Mouse (Mus musculus): Measurements from ENCODE around the gene Tbx5.
A peak's percentile ranks its signal among the peaks of the same experiment; 100 is the strongest.
"Not testable (repeated sequence)": the region's sequence is repeated elsewhere in the genome, so short reads cannot be mapped to it uniquely, and the experiment has no call there.

Gene Tbx5

DNA sequence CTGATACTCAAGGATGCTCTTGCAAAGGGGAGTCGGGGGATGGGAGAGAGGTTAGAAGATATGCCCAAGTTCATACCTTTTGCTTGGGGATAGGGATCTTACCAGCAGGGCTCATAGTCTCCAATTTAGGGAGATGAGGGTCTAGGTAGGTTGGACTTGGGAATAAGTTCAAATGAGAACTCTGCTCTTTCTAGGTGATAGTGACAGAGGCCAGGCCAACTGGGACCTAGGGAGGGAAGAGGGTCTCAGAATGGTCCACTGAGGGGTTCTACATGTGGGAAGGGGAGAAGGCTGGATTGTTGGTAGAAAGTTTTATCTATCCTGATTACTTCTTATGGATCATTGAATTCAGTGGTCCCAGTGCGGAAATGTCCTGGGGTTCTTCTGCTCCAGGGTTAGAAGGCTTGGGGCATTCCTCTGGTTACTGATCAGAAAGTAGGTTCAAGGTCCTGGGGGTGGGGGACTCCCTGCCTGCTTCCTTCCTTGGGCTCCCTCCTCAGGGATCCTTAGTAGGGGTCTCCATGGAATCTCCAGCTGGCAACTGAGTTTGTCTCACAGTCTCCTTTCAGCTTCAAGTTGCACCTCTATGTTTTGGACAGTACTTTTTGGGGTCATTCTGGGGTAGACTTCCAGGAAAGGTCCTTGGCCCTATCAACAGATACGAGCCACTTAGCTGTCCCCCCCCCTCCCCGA, 10.4 kb downstream of the Tbx5 start:
- no peak for DNase-seq (ENCODE audit: low spot score)

GRCm38 (mm10) chr5:119843394-119843777, 10.9 kb downstream of the Tbx5 start:
- DNase-seq (ENCODE audit: low spot score): no peak

GRCm38 (mm10) chr5:119844366-119844765, 11.9 kb downstream of the Tbx5 start:
- no peak for DNase-seq (ENCODE audit: low spot score)

DNA sequence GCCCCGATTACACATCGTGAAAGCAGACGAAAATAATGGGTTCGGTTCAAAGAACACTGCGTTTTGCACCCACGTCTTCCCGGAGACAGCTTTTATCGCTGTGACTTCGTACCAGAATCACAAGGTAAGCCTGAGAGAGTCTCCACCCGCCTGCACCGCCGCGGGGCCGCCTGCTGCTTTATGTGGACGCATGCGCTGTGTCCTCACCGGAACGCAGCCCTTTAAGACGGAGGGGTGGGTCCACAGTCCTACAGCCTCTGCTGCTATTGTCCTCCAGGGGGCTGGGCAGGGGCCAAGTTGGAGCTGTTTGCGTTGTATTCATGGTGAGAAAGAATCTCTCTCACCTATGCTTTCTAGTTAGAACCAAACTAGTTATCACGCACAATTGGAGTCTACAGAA, 12.5 kb downstream of the Tbx5 start:
- no peak for DNase-seq (ENCODE audit: low spot score)

DNA sequence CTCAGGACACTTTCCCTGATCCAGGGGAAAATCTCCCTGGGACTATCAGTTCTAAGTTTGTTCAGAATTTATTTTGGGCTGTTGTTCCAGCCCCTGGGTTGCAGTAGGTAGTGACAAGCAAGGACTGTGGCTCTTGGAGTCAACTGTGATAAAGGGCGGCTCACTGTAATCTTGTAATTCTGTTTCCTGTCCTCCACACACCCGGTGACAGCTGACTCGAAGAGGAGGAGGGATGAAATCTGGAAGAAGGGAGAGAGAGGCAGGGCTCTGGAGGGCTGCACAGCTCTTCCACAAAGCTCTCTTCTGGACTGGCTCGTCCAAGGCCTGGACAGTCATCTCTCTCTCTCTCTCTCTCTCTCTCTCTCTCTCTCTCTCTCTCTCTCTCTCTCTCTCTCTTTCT, 24.6 kb downstream of the Tbx5 start:
- no peak for DNase-seq (ENCODE audit: low spot score)

GRCm38 (mm10) chr5:119861301-119861700, 28.8 kb downstream of the Tbx5 start:
- DNase-seq (ENCODE audit: low spot score): no peak

DNA sequence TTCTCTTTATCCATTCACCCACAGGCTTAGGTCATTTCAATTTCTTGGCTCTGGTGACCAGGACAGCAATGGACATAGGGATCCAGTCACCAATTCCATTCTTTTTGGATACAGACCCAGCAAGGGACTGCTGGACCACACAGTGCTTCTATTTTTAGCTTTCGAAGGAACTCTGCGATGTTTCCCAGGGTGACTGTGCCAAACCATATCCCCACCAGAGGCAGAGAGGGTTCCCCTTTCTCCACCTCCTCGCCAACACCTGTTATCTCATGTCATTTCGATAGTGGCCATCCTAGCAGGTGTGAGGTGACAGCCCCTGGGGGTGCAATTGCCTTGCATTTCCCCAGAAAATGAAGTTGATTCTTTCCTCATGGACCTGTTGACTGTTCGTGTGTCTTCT, 30.0 kb downstream of the Tbx5 start:
- no peak for DNase-seq (ENCODE audit: low spot score)

DNA sequence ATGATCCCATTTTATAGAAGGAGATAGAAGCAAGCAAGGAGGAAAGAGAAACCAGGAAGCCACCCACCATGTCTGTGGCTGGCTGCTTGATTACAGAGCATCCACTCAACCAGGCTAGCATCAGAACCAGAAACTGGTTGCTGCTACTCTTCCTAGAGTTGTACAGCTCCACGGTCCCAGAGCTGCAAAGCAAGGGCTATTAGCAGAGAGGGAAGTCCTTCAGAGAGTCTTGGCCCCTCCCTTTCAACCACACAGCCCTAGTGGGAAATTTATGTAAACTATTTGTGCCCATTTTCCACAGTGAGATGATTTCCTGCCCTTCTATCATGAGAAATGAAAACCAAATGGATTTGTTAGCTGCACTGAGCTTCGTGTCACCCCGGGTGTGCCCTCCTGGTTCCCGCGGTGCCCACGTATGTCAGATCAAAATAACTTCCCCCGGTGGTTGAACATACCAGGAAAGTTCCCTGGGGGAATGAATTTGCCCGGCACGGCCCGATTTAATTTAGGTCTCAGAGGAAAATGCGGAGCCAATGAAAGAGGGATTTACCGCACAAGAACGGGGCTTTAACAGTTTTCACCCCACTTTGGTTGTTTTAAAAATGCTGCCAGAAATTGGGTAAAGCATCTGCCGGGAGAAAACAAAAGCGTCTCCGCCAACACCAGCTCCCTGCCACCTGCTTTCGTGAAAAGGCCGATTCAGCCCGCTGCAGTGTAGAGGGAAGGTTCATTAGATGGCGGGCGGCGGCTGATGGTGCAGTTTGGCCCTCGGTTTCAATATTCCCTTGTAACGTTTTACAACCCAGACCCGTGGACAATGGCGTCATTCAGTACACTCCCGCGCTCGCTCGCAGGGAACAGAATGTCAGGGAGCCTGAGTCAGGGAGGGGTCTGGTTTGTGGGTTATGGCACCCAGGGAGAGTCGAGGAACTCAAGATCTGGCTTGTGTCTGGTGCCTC, 34.1 kb downstream of the Tbx5 start:
- DNase-seq (ENCODE audit: low spot score): peak; percentile 35

GRCm38 (mm10) chr5:119867986-119868385, 35.5 kb downstream of the Tbx5 start:
- no peak for DNase-seq (ENCODE audit: low spot score)

GRCm38 (mm10) chr5:119875421-119875820, 43.0 kb downstream of the Tbx5 start:
- DNase-seq (ENCODE audit: low spot score): no peak

- no peak for DNase-seq (ENCODE audit: low spot score)
Measured at GRCm38 (mm10) chr5:119877185-119877584, 44.7 kb downstream of the Tbx5 start.

- no peak for DNase-seq (ENCODE audit: low spot score)
Measured at GRCm38 (mm10) chr5:119885595-119885994, 53.1 kb downstream of the Tbx5 start.

GRCm38 (mm10) chr5:119887381-119887780, 54.9 kb downstream of the Tbx5 start:
- DNase-seq (ENCODE audit: low spot score): no peak

- no peak for DNase-seq (ENCODE audit: low spot score)
Measured at GRCm38 (mm10) chr5:119891960-119892359, 59.5 kb downstream of the Tbx5 start.

GRCm38 (mm10) chr5:119893060-119893459, 60.6 kb downstream of the Tbx5 start:
- DNase-seq (ENCODE audit: low spot score): no peak

- no peak for DNase-seq (ENCODE audit: low spot score)
Measured at GRCm38 (mm10) chr5:119896605-119897004, 64.1 kb downstream of the Tbx5 start.

GRCm38 (mm10) chr5:119916551-119917171, 84.2 kb downstream of the Tbx5 start:
- DNase-seq (ENCODE audit: low spot score): peak; percentile 61

DNA sequence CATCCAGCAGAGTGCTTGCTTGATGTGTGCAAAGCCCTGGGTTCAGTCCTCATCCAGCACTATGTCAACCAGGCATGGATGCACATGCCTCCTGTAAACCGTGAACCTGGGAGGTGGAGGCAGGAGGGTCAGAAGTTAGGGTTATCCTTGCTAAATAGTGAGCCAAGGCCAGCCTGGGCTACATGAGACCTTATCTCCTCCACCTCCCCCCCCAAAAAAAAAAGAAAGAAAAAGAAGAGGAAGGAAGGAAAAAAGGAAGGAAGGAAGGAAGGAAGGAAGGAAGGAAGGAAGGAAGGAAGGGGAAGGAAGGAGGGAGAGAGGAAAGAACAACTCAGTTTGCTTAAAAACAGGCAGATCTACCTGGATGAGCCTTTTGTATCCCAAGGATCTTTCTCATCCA, 85.9 kb downstream of the Tbx5 start:
- not testable (repeated sequence) for DNase-seq (ENCODE audit: low spot score)

GRCm38 (mm10) chr5:119920941-119921340, 88.5 kb downstream of the Tbx5 start:
- no peak for DNase-seq (ENCODE audit: low spot score)

- DNase-seq (ENCODE audit: low spot score): no peak
Measured at GRCm38 (mm10) chr5:119922229-119922628, 89.8 kb downstream of the Tbx5 start.
